Mouse (Mus musculus): ENCODE measurements at regions not wholly inside any gene's neighbourhood (a gene's known extent, or its start where the extent isn't known, plus 50 kb on each side); places are given as distances from the start of the nearest gene placed in this dataset.
"Not testable (repeated sequence)": the region's sequence is repeated elsewhere in the genome, so short reads cannot be mapped to it uniquely, and the experiment has no call there.

DNA sequence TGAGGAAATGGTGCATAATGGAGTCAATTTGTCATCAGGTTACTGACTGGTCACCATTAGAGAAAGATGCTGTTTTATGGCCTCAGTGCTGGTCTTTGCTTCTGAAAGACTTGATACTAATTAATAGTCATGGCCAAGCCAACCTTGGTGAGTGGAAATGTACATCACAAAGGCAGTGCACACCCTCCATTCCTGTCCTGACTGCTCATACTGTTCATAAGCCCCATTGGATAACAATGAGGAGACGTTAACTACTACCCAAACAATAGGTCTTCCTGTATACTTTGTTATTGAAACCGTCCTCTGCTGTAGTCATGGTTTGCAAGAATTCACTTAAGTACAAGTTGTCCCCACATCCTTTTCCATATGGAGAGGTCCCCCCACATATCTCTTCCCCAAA is 605.8 kb upstream of the Slc35b3 start:
- no peak for DNase-seq (ENCODE audit: low spot score)

DNA sequence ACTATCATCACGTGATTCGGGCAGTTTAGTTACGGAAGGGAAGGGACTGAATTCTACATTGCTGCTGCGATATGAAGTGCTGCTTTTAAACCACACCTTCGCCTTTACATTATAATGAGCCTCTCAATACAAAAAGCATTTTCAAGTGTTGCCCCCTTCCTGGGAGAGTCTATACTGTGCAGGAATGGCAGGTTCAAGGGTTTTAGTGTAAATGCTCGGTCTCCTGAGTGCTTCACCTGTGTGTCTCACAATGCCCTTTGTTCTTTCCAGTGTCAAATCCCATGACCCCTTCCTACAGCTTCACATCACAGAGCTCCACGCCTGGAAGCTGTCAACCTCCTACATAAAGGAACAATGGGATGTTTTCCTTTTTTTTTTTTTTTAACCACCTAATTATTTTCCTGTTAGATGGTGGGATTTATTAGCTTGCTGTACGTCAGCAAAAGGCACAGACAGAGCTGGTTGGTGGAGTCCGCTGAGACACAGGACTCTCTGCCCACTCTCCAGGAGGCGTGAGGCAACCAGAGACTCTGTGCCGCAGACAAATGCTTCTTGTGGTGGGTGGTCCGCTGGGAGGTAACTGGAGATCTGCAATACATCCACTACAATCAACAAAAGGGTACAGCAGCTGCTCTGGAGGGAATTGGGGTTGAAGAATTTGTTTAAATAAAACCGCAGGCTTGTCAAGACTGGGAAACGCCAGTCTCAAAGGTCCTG is 577.2 kb upstream of the Slc35b3 start:
- no peak for DNase-seq (ENCODE audit: low spot score)

DNA sequence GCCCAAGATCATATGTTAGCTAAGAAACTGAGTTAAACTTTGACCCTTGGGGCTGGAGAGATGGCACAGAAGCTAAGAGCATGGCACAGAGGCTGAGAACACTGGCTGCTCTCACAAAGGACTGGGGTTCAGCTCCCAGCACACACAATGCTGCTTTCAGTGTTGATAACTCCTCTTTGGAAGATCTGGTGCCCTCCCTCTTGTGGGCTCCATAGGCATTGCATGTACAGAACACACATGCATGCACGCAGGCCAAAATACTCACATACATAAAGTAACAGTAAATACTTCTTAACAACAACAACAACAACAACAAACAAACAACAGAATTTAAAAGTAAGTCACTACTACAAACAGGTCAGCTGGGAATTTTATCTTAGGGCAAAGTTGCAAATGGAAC is 565.8 kb upstream of the Slc35b3 start:
- DNase-seq (ENCODE audit: low spot score), result no peak

GRCm38 (mm10) chr13:39523856-39524301 is 563.2 kb upstream of the Slc35b3 start:
- no peak for DNase-seq (ENCODE audit: low spot score)

GRCm38 (mm10) chr13:39523246-39523850 is 562.7 kb upstream of the Slc35b3 start:
- no peak for DNase-seq (ENCODE audit: low spot score)

- no peak for DNase-seq (ENCODE audit: low spot score)
Measured at GRCm38 (mm10) chr13:39520846-39521245, 560.2 kb upstream of the Slc35b3 start.

DNA sequence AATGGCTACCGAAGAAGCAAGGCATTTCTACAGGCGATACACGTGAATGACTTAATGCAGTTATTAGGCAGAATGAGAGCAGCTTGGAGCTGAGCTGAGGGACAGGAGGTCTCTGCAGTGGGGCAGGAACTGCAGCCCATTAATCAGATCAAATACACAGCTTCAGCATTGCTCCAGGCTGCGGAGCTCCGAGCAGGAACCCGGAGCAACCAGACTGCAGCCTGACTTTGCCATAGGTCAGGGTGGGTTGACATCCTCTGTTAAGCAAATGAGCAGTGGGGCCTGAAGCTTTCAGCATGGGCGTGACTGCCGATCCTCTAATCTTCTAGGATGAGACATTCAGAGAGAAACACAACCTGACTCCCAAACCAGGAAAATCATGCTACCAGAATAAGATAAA is 555.4 kb upstream of the Slc35b3 start:
- no peak for DNase-seq (ENCODE audit: low spot score)

DNA sequence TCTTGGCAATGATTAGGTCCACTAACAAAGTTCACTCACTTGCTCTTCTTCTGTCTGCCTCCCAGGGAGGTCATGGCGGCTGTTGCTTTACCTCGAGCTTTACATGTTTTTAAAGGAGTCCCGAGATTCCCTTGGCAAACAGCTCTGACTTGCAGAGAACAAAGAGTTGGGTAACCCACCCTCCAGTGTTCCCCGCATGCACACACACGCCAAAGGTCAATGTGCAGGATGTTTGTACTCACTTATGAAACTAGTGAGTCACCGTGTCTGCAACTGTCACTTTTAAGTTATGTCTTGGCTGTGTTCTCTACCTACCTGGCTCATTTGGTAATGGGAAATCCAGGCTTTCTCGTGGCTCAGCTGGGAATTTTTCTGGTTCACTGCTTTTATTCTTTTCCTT is 529.1 kb upstream of the Slc35b3 start:
- no peak for DNase-seq (ENCODE audit: low spot score)

- DNase-seq (ENCODE audit: low spot score), result no peak
Measured at GRCm38 (mm10) chr13:39472621-39473020, 511.9 kb upstream of the Slc35b3 start.

- DNase-seq (ENCODE audit: low spot score), result no peak
Measured at GRCm38 (mm10) chr13:39441799-39442198, 481.1 kb upstream of the Slc35b3 start.

DNA sequence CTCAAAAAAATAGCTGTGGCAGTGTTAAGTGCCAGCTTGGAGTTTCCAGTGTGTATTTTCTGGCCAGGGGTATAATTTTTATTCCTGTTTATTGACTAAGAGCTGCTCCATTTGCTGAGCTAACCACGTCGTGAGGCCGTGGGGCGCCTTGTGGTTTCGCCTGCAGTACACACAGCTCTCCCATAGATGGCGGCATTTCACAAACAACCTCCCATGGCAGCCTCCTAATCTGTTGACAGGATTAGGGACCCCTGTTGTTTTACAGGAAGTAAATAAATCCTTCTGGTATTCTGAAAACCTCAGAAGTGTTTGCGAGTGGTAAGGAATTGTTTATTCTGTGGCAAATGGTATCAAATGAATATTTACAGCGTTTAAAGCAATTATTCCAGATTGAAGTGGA is 480.2 kb upstream of the Slc35b3 start:
- DNase-seq (ENCODE audit: low spot score), result no peak

DNA sequence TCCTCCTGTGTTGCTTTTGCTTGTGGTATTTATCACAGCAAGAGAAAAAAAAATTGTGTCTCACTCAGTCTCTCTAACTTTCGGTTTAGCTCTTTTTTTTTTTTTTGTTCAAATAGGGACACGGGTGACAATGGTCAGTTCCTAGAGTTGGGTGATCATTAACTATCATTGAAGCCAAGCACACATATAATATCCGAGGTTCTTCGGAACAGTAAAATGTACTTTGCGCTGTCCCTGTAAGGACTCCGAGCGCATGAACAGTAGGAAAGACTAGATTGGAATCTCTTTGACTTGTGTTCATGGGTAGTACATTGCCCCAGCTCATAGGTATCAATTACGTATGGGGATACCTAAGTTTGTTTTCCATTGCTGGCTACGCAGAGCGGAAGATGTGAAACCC is 479.7 kb upstream of the Slc35b3 start:
- DNase-seq (ENCODE audit: low spot score), result no peak

DNA sequence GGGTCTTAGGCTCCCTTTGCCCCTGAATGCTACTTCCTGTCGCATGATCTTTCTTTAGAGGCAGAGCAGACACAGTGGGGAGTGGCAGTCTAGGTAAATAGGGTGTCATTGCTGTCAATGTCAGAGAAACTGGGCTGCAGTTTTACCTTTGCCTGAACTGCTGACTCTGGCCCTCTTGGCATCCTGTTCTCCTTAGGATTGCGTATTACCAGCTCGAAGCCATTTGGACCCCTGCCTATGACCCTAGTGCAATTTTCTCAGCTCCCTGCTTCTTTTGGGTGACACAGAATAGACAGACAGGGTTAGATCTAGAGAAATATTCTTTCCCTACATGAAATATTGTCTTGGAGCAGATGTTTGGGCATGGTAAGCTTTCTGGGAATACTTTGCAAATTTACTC is 467.3 kb upstream of the Slc35b3 start:
- no peak for DNase-seq (ENCODE audit: low spot score)

DNA sequence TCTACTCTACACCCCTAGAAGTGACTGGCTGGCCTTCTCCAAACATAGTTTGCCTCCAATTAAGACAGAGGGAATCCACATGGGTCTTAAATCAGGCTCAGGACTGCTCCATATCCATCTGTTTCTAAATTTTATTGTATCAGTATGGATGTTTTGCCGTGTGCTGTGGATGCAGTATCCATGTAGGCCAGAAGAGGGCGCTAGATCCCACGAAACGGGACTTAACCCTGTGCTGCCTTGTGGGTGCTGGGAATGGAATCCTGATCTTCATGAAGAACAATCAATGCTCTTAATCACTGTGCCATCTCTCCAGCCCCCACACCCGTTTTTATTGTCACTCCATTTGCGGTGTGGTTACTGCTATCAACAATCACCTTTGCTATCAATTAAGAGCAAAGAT is 465.3 kb upstream of the Slc35b3 start:
- DNase-seq (ENCODE audit: low spot score), result no peak

- no peak for DNase-seq (ENCODE audit: low spot score)
Measured at GRCm38 (mm10) chr13:39418127-39418526, 457.5 kb upstream of the Slc35b3 start.

GRCm38 (mm10) chr13:39411471-39412251 is 451.0 kb upstream of the Slc35b3 start:
- no peak for DNase-seq (ENCODE audit: low spot score)

GRCm38 (mm10) chr13:39392589-39392988 is 431.9 kb upstream of the Slc35b3 start:
- no peak for DNase-seq (ENCODE audit: low spot score)

DNA sequence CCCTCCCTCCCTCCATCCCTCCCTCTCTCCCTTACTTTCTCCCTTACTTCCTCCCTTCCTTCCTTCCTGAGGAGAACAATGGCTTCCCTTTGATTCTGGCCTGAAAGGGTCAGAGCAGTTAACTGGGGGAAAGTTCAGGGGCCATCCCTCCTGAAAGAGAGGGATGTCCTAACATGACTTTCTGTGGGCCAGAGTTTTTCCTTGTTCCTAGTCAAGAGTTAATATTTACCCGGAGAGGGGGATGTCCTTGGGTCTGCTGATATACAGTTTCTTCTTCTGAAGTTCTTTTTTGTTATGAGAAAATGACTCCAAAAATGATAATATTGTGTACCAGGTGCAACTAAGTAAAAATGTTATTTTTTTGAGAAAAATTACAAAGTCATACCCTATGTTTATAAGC is 431.5 kb upstream of the Slc35b3 start:
- DNase-seq (ENCODE audit: low spot score), result not testable (repeated sequence)

- no peak for DNase-seq (ENCODE audit: low spot score)
Measured at GRCm38 (mm10) chr13:39376677-39377076, 416.0 kb upstream of the Slc35b3 start.

GRCm38 (mm10) chr13:39376269-39376668 is 415.6 kb upstream of the Slc35b3 start:
- DNase-seq (ENCODE audit: low spot score), result no peak

DNA sequence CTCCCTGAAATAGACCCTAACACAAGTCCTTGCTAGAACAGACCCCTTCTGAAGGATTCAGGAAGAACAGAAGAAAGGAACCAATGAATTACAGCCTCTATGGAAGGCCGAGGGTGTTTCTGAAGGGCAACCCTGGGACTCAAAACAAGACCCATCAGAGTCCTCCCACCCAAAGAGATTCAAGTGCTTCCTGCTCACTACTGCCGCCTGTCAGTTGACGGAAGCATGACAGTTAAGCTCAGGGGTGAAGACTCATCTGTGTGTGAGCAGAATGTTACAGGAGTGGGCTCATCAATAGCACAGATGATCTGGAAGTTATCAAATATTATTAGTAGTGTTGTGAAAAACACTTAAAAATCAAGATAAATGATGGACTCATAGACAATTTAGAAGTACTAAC is 411.9 kb upstream of the Slc35b3 start:
- DNase-seq (ENCODE audit: low spot score), result no peak

GRCm38 (mm10) chr13:39363637-39364036 is 403.0 kb upstream of the Slc35b3 start:
- DNase-seq (ENCODE audit: low spot score), result no peak

- no peak for DNase-seq (ENCODE audit: low spot score)
Measured at GRCm38 (mm10) chr13:39362536-39362935, 401.9 kb upstream of the Slc35b3 start.

Data from urinary bladder, postnatal 10 days (tissue).